Mouse (Mus musculus): ENCODE data around the gene Hephl1. TPM values are rescaled to one million over a fixed set of nuclear protein-coding genes. Genes with fewer than 3 reads are reported as not detected.

The Hephl1 gene
- not detected in 2 replicates for polyA plus RNA-seq (2016; fragmentation: Nextera tagmentation; extraction: Ambion mirVana)

GRCm38 (mm10) chr9:15112008-15112407, at the start of gene Hephl1:
Gene Hephl1 (minus strand): TSS chr9:15112108.
- Histone ChIP-seq H3K27ac (replicated peaks) (no peak within 1 kb of the TSS), H3K4me2 (replicated peaks) (no peak within 1 kb of the TSS), H3K9me3 (no peaks in the 10 kb centered on the region), H3K4me1 (no peaks in the 10 kb centered on the region), H3K4me3 (no peak within 1 kb of the TSS), H3K36me3 (no peaks in the 10 kb centered on the region), H3K9ac (replicated peaks) (no peak within 1 kb of the TSS), H3K27me3 (no peaks in the 10 kb centered on the region)
- ATAC-seq (ENCODE audit: low FRiP score, low read depth) = no peak
- WGBS = 81% methylated on average over 5 of the region's 5 CpGs

GRCm38 (mm10) chr9:15149246-15149926, 37.5 kb upstream of the Hephl1 start:
- Histone ChIP-seq H3K27me3 (no peaks in the 10 kb centered on the region), H3K4me1 (no peaks in the 10 kb centered on the region), H3K9ac (replicated peaks) (no peak overlapping the region), H3K27ac (replicated peaks) (no peak overlapping the region), H3K36me3 (no peaks in the 10 kb centered on the region), H3K4me3 (no peak overlapping the region), H3K9me3 (no peaks in the 10 kb centered on the region), H3K4me2 (replicated peaks) (no peak overlapping the region)
- ATAC-seq (ENCODE audit: low FRiP score, low read depth) = no peak
- WGBS = 86% methylated on average over 6 of the region's 6 CpGs

- Histone ChIP-seq H3K4me3 (no peak overlapping the region), H3K36me3 (no peaks in the 10 kb centered on the region), H3K9ac (replicated peaks) (no peak overlapping the region), H3K27ac (replicated peaks) (no peak overlapping the region), H3K4me2 (replicated peaks) (no peak overlapping the region), H3K9me3 (no peaks in the 10 kb centered on the region), H3K27me3 (no peaks in the 10 kb centered on the region), H3K4me1 (no peaks in the 10 kb centered on the region)
- no peak for ATAC-seq (ENCODE audit: low FRiP score, low read depth)
- 91% methylated on average over 1 of the region's 1 CpGs for WGBS
These were observed 28.6 kb upstream of the Hephl1 start for GRCm38 (mm10) chr9:15140546-15140945.

- Histone ChIP-seq H3K27ac (replicated peaks) (no peak overlapping the region), H3K4me2 (replicated peaks) (no peak overlapping the region), H3K27me3 (no peaks in the 10 kb centered on the region), H3K4me1 (no peaks in the 10 kb centered on the region), H3K36me3 (no peaks in the 10 kb centered on the region), H3K4me3 (no peak overlapping the region), H3K9me3 (no peaks in the 10 kb centered on the region), H3K9ac (replicated peaks) (no peak overlapping the region)
- 92% methylated on average over 2 of the region's 2 CpGs for WGBS
- no peak for ATAC-seq (ENCODE audit: low FRiP score, low read depth)
These were observed 14.0 kb upstream of the Hephl1 start for GRCm38 (mm10) chr9:15125897-15126296.

GRCm38 (mm10) chr9:15122431-15122830, 10.5 kb upstream of the Hephl1 start:
- no peaks in the 10 kb centered on the region for H3K36me3 ChIP-seq
- H3K4me1 ChIP-seq = no peaks in the 10 kb centered on the region
- H3K4me2 ChIP-seq (replicated peaks) = no peak overlapping the region
- no peak overlapping the region for H3K9ac ChIP-seq (replicated peaks)
- no peaks in the 10 kb centered on the region for H3K27me3 ChIP-seq
- no peak overlapping the region for H3K27ac ChIP-seq (replicated peaks)
- no peak overlapping the region for H3K4me3 ChIP-seq
- WGBS = 85% methylated on average over 3 of the region's 3 CpGs
- H3K9me3 ChIP-seq = no peaks in the 10 kb centered on the region
- ATAC-seq (ENCODE audit: low FRiP score, low read depth) = no peak

GRCm38 (mm10) chr9:15120841-15121358, 9.0 kb upstream of the Hephl1 start:
- H3K27me3 ChIP-seq = no peaks in the 10 kb centered on the region
- no peaks in the 10 kb centered on the region for H3K9me3 ChIP-seq
- no peaks in the 10 kb centered on the region for H3K36me3 ChIP-seq
- no peaks in the 10 kb centered on the region for H3K4me1 ChIP-seq
- no peak overlapping the region for H3K27ac ChIP-seq (replicated peaks)
- H3K4me2 ChIP-seq (replicated peaks) = no peak overlapping the region
- ATAC-seq (ENCODE audit: low FRiP score, low read depth) = no peak
- no peak overlapping the region for H3K9ac ChIP-seq (replicated peaks)
- WGBS = 53% methylated on average over 7 of the region's 7 CpGs
- no peak overlapping the region for H3K4me3 ChIP-seq

GRCm38 (mm10) chr9:15120209-15120608, 8.3 kb upstream of the Hephl1 start:
- H3K4me3 ChIP-seq = no peak overlapping the region

GRCm38 (mm10) chr9:15119515-15119914, 7.6 kb upstream of the Hephl1 start:
- H3K9ac ChIP-seq (replicated peaks) = no peak overlapping the region
- H3K27me3 ChIP-seq = no peaks in the 10 kb centered on the region
- ATAC-seq (ENCODE audit: low FRiP score, low read depth) = no peak
- no peaks in the 10 kb centered on the region for H3K4me1 ChIP-seq
- WGBS = 75% methylated on average over 1 of the region's 1 CpGs
- no peaks in the 10 kb centered on the region for H3K36me3 ChIP-seq
- no peaks in the 10 kb centered on the region for H3K9me3 ChIP-seq
- no peak overlapping the region for H3K27ac ChIP-seq (replicated peaks)
- H3K4me2 ChIP-seq (replicated peaks) = no peak overlapping the region
- no peak overlapping the region for H3K4me3 ChIP-seq

More at GRCm38 (mm10) chr9:15120209-15120608, 8.3 kb upstream of the Hephl1 start:
- WGBS = 58% methylated on average over 5 of the region's 5 CpGs
- no peaks in the 10 kb centered on the region for H3K36me3 ChIP-seq
- no peak overlapping the region for H3K27ac ChIP-seq (replicated peaks)
- H3K27me3 ChIP-seq = no peaks in the 10 kb centered on the region
- ATAC-seq (ENCODE audit: low FRiP score, low read depth) = no peak
- no peak overlapping the region for H3K4me2 ChIP-seq (replicated peaks)
- H3K9ac ChIP-seq (replicated peaks) = no peak overlapping the region
- H3K9me3 ChIP-seq = no peaks in the 10 kb centered on the region
- no peaks in the 10 kb centered on the region for H3K4me1 ChIP-seq

- no peak overlapping the region for H3K9ac ChIP-seq (replicated peaks)
- 90% methylated on average over 2 of the region's 2 CpGs for WGBS
- no peak for ATAC-seq (ENCODE audit: low FRiP score, low read depth)
These were observed 4.3 kb upstream of the Hephl1 start for GRCm38 (mm10) chr9:15116165-15116564.

GRCm38 (mm10) chr9:15114102-15114501, 2.2 kb upstream of the Hephl1 start:
- no peak for ATAC-seq (ENCODE audit: low FRiP score, low read depth)
- Histone ChIP-seq H3K36me3 (no peaks in the 10 kb centered on the region), H3K9ac (replicated peaks) (no peak overlapping the region), H3K4me1 (no peaks in the 10 kb centered on the region), H3K27ac (replicated peaks) (no peak overlapping the region), H3K27me3 (no peaks in the 10 kb centered on the region), H3K9me3 (no peaks in the 10 kb centered on the region), H3K4me2 (replicated peaks) (no peak overlapping the region), H3K4me3 (no peak overlapping the region)
- WGBS = 34% methylated on average over 6 of the region's 6 CpGs

More at GRCm38 (mm10) chr9:15116165-15116564, 4.3 kb upstream of the Hephl1 start:
- H3K27me3 ChIP-seq = no peaks in the 10 kb centered on the region
- H3K4me1 ChIP-seq = no peaks in the 10 kb centered on the region
- no peaks in the 10 kb centered on the region for H3K9me3 ChIP-seq
- no peaks in the 10 kb centered on the region for H3K36me3 ChIP-seq
- no peak overlapping the region for H3K27ac ChIP-seq (replicated peaks)
- H3K4me2 ChIP-seq (replicated peaks) = no peak overlapping the region
- no peak overlapping the region for H3K4me3 ChIP-seq

GRCm38 (mm10) chr9:15108101-15108500, 3.8 kb downstream of the Hephl1 start:
- Histone ChIP-seq H3K4me3 (no peak overlapping the region), H3K4me1 (no peaks in the 10 kb centered on the region), H3K4me2 (replicated peaks) (no peak overlapping the region), H3K36me3 (no peaks in the 10 kb centered on the region), H3K27me3 (no peaks in the 10 kb centered on the region), H3K9me3 (no peaks in the 10 kb centered on the region), H3K9ac (replicated peaks) (no peak overlapping the region), H3K27ac (replicated peaks) (no peak overlapping the region)
- no peak for ATAC-seq (ENCODE audit: low FRiP score, low read depth)
- WGBS = 71% methylated on average over 9 of the region's 9 CpGs

GRCm38 (mm10) chr9:15105136-15105535, 6.8 kb downstream of the Hephl1 start:
- H3K9ac ChIP-seq (replicated peaks) = no peak overlapping the region
- H3K27ac ChIP-seq (replicated peaks) = no peak overlapping the region
- no peak overlapping the region for H3K4me2 ChIP-seq (replicated peaks)
- no peaks in the 10 kb centered on the region for H3K36me3 ChIP-seq
- H3K27me3 ChIP-seq = no peaks in the 10 kb centered on the region
- no peaks in the 10 kb centered on the region for H3K9me3 ChIP-seq
- 92% methylated on average over 4 of the region's 4 CpGs for WGBS
- H3K4me1 ChIP-seq = no peaks in the 10 kb centered on the region
- H3K4me3 ChIP-seq = no peak overlapping the region
- ATAC-seq (ENCODE audit: low FRiP score, low read depth) = no peak
